Mouse (Mus musculus) heart, adult 18-20 months (tissue): ENCODE data around the gene Agpat1. TPM values are rescaled to one million over a fixed set of nuclear protein-coding genes. Genes with fewer than 3 reads are reported as not detected.

Experiments
- DNase-seq, 2 experiments: peaks; one replicate each; pipeline ENCODE4 v3.0.0; 2021 to 2022; ENCODE audit warnings: mixed read lengths in 1 of 2
- total RNA-seq, 2 experiments: library from RNA; stranded (reverse); gene quantifications; 2 replicates each; pipeline ENCODE4 v1.2.3; 2021

Gene Agpat1
- total RNA-seq, 2 experiments from 2014 or later: 67.9 to 72.4 TPM

- peak in 1 of 2 experiments; percentile 61 for DNase-seq
Measured at GRCm38 (mm10) chr17:34604511-34605237, 612 bp downstream of the Agpat1 start.

DNA sequence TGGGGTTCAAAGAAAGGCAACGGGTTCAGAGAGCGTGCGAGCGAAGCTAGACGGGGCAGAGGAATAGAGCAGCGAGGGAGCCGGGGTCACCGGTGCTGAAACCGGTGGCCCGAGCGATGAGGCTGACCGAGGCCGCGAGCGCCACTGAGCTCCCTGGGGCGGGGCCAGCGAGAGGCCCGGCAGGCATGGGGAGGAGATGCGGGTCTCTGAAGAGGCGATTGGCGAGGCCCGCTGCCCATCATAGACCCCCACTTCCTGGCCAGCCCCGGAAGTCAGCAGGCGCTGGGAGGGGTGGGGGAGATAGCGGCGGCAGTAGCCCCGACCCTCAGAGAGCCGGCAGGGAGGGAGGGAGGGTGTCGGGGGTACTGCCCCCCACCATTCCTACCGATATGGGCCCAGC lies 1.5 kb downstream of the Agpat1 start:
- peak; percentile 97 to 98 for DNase-seq

- DNase-seq: no peak
Measured at GRCm38 (mm10) chr17:34606186-34607039, 2.4 kb downstream of the Agpat1 start.

DNA sequence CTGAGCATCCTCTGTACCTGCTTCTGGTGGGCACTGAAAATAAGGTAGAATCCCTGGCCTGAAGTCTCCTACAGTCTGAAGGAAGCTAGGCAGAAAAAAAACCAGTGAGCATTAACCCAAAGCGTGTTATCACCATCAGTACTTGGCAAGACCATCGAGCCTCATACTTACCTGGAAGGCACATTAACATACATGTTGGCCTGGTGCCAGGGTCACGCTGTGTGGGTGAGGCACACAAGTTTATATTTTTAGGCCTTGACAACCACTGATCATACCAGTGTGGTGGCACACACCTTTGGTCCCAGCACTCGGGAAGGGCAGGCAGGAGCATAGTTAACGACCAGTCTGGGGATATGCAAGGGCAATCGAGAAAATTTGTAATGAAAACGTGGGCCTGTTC lies 3.9 kb downstream of the Agpat1 start:
- DNase-seq: no peak

DNA sequence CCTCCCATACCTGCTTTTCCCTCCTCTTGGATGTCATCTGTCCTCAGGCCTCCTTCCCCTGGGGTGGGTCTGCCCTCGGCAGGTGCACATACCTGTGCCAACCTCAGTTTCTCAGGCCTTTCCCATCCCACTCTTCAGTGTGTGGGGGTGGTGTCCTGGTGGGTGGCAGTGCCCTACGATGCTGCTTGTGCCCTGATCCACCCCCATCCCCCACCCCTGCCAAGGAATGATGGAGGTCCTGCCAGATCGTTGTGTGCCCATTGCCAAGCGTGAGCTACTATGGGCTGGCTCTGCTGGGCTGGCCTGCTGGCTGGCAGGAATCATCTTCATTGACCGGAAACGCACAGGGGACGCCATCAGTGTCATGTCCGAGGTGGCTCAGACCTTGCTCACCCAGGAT lies 7.0 kb downstream of the Agpat1 start:
- DNase-seq: no peak

DNA sequence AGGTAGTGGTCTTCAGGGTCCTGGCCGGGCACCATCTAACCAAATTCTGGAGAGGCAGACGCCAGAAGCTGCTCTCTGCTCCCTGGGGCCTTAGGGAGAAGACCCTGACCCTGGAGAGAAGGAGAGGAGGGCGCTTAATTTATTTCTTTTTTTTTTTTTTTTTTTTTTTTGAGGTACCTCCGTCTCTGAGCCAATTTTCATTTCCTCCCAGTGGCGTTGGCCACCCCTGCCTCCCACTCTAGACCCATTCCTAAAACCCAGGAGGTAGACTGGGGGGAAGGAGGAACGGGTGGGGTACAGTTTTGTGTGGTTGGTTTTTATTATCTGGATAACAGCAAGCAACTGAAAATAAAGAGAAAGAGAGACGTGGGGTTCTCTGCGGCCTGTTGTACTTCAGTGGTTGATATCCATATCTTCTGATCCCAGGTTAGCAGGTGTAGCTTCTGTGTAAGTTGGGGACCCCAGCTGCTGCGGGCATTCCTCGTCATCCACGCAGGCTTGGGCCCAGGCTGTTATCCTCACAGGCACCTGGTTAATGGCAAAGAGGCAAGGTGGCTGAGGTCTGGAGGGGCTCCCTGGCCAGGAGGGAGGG lies 9.1 kb downstream of the Agpat1 start:
- DNase-seq: no peak

- no peak for DNase-seq
Measured at GRCm38 (mm10) chr17:34613830-34614229, 9.8 kb downstream of the Agpat1 start.

DNA sequence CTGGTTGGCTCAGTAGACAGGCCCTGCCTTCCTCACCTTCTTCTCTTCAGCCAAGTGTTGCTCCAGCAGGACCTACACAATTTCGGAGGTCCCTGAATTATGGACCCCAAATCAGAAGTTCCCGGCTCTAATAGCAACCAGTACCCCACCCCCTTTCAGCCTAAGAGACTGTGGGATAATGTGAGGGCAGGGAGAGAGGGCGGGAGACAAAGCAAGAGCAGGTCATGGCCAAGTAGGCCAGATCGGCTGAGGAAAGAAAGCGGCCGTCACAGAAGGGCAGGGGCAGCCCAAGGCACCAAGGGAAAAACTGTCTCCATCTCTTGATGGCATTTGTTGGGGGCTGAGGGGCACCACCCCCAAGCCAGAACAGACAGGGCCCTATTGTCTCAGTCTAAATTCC lies 11.8 kb downstream of the Agpat1 start, which contains the start of gene Egfl8:
Egfl8 (minus strand) TSS at position 101 of the 400 bp plus-strand sequence.
- DNase-seq: no peak

DNA sequence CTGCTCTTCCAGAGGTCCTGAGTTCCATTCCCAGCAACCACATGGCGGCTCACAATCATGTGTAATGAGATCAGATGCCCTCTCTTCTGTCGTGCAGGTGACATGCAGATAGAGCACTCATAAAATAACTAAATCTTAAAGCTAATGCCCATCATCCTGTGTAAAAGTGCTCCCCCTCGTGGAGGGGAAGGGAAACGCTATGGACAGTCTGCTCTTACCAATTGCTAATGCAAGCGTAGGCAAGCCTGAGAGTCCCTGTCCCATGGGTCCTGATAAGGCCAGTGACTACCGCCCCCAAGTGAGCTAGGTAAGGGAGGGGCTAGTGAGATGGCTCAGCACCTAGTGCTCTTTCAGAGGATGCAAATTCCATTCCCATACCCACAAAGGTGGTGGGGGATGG lies 14.9 kb downstream of the Agpat1 start:
- DNase-seq: peak; percentile 71 to 89

DNA sequence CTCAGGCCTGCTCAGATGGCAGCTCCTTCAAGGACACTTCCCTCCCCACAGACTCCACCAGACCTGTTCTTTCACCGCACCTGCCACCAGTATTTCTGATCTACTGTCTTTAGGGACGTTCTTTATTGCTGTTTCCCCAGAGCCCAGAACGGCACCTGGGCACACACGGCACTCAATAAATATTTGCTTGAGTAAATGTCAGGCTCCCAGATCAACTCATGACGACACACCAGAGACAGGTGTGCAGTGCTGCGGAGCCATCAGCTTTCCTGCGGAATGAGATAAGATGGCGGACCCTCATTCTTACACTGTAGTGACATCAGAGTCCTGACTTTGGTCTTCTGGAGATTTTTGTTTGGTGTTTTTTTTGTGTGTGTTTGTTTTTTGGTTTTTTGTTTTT lies 16.9 kb downstream of the Agpat1 start:
- no peak for DNase-seq

GRCm38 (mm10) chr17:34623161-34623560 lies 19.1 kb downstream of the Agpat1 start:
- no peak for DNase-seq

DNA sequence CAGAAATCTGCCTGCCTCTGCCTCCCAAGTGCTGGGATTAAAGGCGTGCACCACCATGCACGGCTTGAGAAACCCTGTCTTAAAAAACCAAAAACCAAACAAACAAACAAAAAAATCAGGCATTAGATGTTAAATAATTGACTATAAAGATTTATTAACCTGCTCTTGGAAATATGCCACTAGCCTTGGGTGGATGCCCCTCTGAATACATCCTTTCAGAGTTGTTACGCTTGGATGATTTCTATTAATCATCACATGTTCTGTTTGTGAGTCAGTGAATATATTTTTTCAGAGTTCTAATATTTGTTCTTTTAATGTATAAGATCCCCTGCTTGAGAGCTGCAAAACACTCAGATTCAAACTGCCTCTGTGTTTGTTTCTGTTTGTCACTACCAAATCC lies 20.9 kb downstream of the Agpat1 start:
- no peak for DNase-seq

GRCm38 (mm10) chr17:34626062-34626772 lies 22.2 kb downstream of the Agpat1 start:
- DNase-seq: no peak

- no peak for DNase-seq
Measured at GRCm38 (mm10) chr17:34626773-34627092, 22.7 kb downstream of the Agpat1 start.

DNA sequence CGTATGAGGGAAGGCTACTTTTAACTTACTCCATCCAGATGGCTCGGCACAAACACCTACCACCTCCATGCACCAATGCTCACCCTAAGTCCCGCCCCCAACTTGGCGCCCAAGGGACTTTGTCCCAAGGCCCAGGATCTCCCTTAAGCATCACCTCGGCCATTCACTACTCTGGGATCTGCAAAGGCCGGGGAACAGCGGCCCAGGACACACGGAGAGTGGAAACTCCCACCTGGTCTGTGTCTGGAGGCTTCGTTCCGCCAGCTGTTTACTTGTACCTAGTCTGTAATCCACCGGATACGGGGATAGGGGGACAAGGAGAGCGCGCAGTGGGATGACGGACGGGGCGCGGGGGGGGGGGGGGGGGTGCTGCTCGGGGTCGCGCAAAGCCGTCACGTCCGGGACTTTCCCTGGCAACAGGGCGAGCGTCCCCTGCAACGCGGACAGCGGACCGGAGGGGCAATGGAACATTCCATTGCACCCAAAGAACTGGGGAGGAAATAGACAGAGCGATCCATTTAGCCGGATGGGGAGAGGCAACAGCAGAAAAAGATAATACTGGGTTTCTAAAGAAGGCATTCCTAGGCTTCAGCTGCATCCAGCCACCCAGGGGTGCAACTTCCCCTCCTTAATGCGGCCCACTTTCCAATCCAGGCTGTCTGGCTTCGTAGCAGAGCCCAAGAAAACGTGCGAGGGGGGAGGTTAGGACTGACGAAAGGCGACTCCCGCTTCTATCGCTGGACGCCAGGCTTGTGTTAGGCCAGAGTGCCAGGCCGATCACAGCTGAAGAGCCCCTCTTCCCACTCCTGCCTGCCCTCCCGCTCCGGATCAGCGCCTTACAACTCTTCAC lies 23.3 kb downstream of the Agpat1 start:
- peak; percentile 90 to 94 for DNase-seq

DNA sequence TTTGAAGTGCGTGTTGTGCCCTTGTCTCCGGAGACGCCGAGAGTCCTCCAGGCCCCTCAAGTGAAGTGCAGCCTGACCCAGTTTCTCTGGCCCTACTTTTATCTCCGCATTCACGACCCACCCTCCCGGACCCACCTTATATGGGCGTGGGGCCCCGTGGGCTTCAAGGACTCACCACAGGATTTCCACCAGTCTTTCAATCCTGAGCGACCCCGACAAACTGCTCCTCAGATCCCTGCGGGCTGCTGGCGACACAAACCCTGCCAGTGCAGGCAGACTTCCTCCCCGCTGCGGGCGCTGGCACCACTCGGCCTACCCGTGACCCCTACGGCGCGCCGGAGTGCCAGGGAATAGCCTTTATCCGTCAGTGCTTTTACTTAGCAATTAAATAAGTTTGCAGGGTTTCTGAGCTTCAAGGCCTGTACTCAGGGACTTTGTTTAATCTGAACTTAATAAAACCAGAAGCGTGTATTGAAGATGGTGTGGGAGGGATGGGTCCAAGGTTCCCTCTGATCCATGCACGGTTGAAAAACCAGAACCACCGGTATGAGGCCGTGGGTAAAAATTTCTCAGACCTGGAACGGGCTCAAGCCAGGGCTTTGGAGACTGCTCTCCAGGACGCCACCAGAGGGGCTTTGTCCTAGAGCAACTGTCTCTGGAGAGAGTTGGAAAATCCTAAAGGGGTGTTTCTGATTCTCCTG lies 24.0 kb downstream of the Agpat1 start, which contains the start of gene Ppt2:
Ppt2 (minus strand) TSS at position 568 of the 701 bp plus-strand sequence.
- DNase-seq: peak; percentile 64 to 82

DNA sequence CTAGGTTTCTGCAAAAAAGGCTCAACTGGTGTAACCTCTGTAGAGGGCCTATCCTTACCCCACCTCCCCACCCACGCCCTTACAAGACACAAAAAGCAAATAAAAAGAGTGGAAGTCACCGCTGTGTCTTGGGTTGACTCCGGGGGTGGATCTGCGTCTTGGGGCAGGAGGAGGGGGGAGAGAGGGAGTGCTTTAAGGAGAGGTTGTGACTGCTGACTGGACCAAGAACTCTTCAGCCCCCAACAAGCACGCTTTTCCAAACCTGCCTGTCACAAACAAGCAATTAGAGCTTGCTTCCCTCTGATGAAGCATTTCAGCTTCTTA lies 24.5 kb downstream of the Agpat1 start:
- DNase-seq: no peak

DNA sequence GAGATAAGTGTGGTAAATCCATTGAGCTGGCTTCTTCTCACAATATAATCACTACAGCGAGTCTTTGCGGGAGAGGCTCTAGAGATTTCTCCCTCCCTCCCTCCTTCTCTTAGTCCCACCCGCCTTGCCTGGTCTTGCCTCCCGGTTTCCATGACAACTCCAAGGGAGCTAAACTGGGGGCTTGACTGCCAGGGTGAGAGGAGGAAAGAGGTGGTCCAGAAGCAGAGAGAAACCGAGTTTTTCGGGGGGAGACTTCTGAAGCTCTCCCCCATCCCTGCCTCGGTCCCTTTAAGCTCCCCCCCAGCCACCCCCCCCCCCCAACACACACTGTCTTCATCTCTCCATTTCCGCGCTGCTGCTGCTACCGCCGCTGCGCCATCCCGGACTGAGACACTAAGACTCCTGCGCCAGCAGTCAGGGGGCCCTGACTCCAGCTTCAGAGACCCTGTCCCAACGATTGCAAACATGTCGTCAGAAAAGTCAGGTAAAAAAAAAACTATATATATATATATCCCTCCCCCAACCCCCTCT lies 25.2 kb downstream of the Agpat1 start, which contains the start of gene Prrt1:
Prrt1 (plus strand) TSS at position 313 of the 531 bp plus-strand sequence.
- DNase-seq: peak in 1 of 2 experiments; percentile 44

DNA sequence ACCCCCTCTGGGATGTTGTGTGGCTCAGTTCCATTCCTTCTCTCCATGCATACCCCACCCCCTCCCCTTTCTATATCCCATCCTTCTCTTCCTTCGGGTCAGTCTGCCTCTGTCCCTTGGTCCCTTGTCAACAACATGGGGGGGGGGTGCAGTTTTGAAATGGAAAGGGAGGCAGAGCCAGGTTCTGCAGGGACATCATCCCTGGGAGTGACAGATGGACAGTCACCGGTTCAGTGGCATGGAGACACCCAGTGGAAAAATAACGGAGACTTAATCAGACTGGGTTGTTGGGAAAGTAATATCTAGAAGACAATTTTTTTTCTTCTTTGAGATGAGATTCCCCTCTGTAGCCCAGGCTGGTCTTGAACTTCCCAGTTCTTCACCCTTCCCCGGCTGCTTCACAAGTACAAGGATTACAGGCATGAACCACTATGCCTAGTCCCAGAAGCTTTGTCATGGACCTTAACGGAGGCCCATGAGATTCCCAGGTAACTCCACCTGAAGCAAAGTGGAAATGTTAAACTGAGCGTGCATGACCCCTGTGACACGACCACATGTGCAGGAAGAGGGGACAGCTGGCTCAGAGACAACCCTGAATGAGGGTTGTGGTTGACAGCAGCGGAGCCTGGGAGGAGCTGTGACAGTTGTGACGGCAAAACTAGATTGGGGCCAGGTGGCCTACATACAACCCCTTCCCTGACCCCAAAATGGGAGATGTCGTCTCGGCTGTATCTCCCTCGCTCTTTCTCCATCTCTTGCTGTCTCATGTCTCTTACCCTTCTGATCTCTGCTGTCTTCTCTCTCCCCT lies 25.9 kb downstream of the Agpat1 start:
- no peak for DNase-seq
